Mouse (Mus musculus): ENCODE data around the gene Cxcl16.

GRCm38 (mm10) chr11:70432895-70433568, 26.8 kb downstream of the Cxcl16 start:
- TF ChIP-seq POLR2A (IDR thresholded peaks at IDR 0.05; ENCODE audit: extremely low read depth, insufficient read depth, low read length) (no peak), CTCF (IDR thresholded peaks at IDR 0.05; ENCODE audit: low read depth, low read length) (no peak)
